Mouse (Mus musculus) erythroblast, embryonic 14.5 days (primary cell): Measurements from ENCODE around the gene Gtdc1. TPM values are rescaled to one million over a fixed set of nuclear protein-coding genes. Genes with fewer than 3 reads are reported as not detected.

Experiments
- H3K27me3 ChIP-seq: 2 replicates; pipeline ENCODE4 v1.6.1; 2012; ENCODE audit warnings: inconsistent platforms; ENCODE audit not compliant: control insufficient read depth
- H3K36me3 ChIP-seq: 2 replicates; pipeline ENCODE4 v1.6.1; 2012; ENCODE audit warnings: mild to moderate bottlenecking, inconsistent platforms; ENCODE audit not compliant: control insufficient read depth
- H3K4me1 ChIP-seq: 2 replicates; pipeline ENCODE4 v1.6.1; 2012; ENCODE audit warnings: inconsistent platforms; ENCODE audit not compliant: control insufficient read depth
- H3K4me3 ChIP-seq: replicated peaks from 2 replicates; pipeline ENCODE3; 2012; ENCODE audit warnings: moderate library complexity, mild to moderate bottlenecking, inconsistent platforms
- H3K9me3 ChIP-seq: 2 replicates; pipeline ENCODE4 v1.6.1; 2012; ENCODE audit warnings: low read length, inconsistent platforms, mixed read lengths; ENCODE audit not compliant: control insufficient read depth
- GATA1 ChIP-seq: IDR thresholded peaks from 2 replicates; pipeline ENCODE4 v1.6.1; 2012; ENCODE audit warnings: low read length, inconsistent platforms, mixed read lengths
- TAL1 ChIP-seq: IDR thresholded peaks from 3 replicates; pipeline ENCODE4 v1.6.1; 2012; ENCODE audit warnings: low read length, inconsistent platforms, mixed read lengths
- polyA plus RNA-seq: library from polyadenylated mRNA; stranded (reverse); fragments of >175 nt; gene quantifications from 2 replicates; pipeline ENCODE4 v1.2.3, GENCODE M21; 2012

Gene Gtdc1
- polyA plus RNA-seq, 1 experiment = 0.21 TPM

DNA sequence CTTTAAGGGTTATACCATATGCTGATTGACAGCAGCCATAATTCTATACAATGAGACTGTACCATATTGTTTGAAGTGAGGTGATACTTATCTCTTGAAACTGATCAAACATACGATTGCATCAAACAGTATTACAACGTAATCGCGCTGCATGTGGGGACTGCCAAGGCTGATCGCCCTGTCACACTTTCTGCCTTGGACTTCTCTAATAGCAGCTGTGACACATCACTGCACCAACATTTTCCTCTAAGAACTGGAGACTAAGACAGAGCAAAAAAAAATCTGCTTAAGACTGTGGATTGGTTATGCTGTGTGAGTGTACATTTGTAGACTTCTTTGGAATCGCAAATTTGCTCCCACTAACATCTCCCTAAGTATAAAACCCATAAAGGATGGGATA is 385.7 kb downstream of the Gtdc1 start:
- H3K36me3 ChIP-seq = no peaks in the 10 kb centered on the region
- no peak overlapping the region for H3K4me3 ChIP-seq
- H3K4me1 ChIP-seq = no peaks in the 10 kb centered on the region
- no peak for TF ChIP-seq TAL1
- no peak for TF ChIP-seq GATA1
- H3K9me3 ChIP-seq = no peaks in the 10 kb centered on the region
- H3K27me3 ChIP-seq = no peaks in the 10 kb centered on the region

DNA sequence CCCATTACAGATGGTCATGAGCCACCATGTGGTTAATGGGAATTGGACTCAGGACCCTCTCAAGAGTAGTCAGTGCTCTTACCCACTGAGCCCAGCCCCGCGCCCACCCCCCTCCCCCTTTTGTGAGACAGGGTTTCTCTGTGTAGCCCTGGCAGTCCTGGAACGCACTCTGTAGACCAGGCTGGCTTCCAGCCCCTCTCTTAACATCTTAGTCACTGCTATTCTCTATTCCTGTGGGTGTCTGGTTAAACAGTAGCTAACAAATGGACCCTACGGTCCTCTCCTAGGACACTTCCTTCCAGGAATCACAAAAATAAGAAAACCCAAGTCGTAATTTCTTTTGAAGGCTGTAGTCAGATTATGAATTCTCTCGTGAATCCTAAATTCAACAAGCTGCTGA is 386.6 kb downstream of the Gtdc1 start:
- Histone ChIP-seq H3K4me3 (no peak overlapping the region), H3K9me3 (no peaks in the 10 kb centered on the region), H3K27me3 (no peaks in the 10 kb centered on the region), H3K4me1 (no peaks in the 10 kb centered on the region), H3K36me3 (no peaks in the 10 kb centered on the region)
- no peak for TF ChIP-seq TAL1

DNA sequence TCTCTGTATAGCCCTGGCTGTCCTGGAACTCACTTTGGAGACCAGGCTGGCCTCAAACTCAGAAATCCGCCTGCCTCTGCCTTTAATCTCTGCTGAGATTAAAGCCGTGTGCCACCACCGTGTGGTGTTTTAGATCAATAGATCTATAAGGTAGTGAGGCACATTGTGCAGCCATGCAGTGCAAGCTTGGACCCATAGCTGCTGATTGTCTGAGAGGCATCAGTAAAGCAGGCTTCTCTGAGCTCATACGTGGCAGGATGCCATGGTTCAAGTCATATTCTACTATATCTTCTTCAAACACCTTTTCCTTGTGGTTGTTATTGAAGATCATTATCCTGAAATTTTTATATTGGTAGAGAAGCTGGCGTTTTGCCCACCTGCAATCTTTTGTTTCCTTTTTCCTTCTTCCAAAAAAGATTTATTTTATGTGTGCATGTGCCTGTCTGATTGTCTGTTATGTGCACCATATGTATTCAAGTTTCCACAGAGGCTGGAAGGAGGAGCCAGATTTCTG is 388.3 kb downstream of the Gtdc1 start:
- Histone ChIP-seq H3K4me1 (no peaks in the 10 kb centered on the region), H3K27me3 (no peaks in the 10 kb centered on the region), H3K9me3 (no peaks in the 10 kb centered on the region), H3K36me3 (no peaks in the 10 kb centered on the region), H3K4me3 (no peak overlapping the region)
- TF ChIP-seq GATA1 = no peak
- TF ChIP-seq TAL1 = no peak

DNA sequence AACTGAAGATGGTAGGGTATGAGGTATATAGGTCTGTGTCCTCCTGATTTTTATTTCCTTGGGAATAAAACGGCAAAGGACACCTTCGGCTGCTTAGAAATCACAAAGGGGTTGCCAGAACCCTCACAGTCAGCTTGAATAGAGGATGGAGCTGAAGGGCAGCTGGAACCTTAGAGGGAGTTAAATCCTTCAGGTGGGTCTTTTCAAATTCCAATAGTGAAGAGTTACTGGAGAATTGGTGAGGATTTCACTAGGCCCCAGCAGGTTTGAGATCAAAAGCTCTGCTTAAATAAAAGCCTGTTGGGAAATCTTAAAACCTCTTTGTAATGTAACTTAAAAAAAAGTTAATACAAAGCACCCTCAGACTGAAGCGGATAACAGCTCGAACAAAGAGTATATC is 389.3 kb downstream of the Gtdc1 start:
- no peaks in the 10 kb centered on the region for H3K36me3 ChIP-seq
- H3K9me3 ChIP-seq = no peaks in the 10 kb centered on the region
- H3K4me3 ChIP-seq = no peak overlapping the region
- no peaks in the 10 kb centered on the region for H3K27me3 ChIP-seq
- H3K4me1 ChIP-seq = no peaks in the 10 kb centered on the region
- TF ChIP-seq TAL1 = no peak
- TF ChIP-seq GATA1 = no peak

DNA sequence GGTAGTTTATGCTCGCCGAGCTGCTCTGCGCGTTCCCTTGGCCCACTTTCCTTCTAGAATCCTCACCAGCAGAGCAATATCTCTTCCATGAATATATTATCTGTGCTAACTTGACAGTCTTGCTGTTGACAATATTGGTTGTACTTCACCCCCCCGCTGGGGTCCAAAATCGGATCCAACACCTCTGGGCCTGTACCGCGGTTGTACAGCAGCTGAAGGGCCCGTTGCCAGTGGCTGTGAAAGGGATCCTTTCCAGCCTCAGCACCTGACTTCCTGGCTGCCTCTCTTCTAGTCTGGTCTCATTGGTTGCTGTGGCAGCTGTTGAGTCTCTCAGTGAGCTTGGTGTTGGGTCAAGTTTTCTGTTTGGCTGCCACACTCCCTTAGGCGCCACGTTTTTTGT is 391.7 kb downstream of the Gtdc1 start:
- no peaks in the 10 kb centered on the region for H3K27me3 ChIP-seq
- H3K4me3 ChIP-seq = no peak overlapping the region
- TF ChIP-seq GATA1 (no peak), TAL1 (no peak)
- no peaks in the 10 kb centered on the region for H3K36me3 ChIP-seq
- H3K4me1 ChIP-seq = no peaks in the 10 kb centered on the region
- H3K9me3 ChIP-seq = no peaks in the 10 kb centered on the region

DNA sequence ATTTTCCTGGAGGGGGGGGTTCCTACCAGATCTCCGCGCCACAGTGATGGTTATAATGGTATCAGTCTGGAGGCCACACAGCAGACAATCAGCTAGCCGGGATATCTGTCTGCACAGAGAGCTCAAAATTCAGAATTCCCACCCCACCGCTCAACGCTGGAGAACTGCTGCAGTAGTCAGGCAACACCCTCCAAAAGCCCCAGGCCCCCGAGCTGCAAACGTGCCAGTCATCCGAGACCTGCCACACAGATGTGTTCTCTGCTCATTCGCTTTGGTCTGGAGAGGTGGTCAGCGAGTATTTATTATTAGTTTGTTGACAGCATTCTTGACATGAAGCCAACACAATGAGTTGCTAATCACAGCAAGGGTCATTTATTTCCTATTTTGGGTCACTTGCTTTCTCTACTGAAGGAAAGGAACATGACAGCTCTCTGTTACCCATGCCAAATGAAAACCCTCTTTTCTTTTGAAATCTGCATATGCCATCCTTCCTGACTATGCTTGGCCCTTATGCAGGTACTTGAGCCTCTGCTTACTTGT is 392.3 kb downstream of the Gtdc1 start:
- no peak for TF ChIP-seq TAL1
- no peak for TF ChIP-seq GATA1

DNA sequence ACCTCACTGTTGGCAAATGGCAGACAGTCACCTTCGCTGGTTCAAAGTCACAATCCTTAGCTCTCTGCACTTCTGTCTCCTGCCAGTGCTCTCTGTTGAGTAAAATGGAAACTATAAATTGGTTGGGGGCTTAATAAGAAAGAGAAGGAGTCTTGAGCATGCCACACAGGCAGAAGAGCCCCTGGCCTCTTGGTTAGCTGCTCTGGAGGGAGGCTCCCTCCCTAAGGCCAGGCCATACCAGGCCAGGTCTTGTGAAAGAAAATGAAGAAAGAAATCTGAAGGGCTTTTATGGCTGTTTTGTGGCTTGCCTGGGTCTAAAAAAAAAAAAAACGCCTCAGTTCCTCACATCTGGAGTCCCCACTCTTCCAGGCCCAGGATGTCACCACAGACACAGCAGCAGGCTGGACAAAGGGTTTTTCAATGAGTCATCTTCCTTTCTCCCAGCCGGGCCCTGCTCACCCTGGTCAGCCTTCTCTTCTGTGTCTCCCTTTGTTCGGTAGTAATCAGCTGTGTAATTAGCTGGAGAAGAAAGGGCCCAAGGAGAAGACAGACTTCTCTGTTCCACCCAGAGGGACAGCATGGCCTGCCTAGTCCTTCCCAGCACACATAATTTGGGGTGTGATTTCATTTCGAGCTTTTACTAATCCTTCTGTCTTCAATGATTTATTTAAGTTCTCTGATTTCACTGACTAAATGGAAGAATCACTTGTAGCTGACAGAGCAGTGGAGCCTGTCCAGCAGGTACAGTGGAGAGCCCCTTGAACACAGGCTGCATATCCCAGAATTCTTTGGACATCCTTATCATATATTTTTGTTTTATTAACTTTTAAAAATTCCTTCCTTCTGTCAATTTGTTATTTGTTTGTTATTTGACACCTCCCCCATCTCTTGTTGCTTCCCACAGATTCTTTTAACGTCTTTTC is 401.1 kb downstream of the Gtdc1 start:
- Histone ChIP-seq H3K4me3 (no peak overlapping the region), H3K36me3 (no peaks in the 10 kb centered on the region)
- TF ChIP-seq GATA1 (no peak), TAL1 (no peak)

More for the DNA sequence above, 392.3 kb downstream of the Gtdc1 start:
- Histone ChIP-seq H3K36me3 (no peaks in the 10 kb centered on the region), H3K27me3 (no peaks in the 10 kb centered on the region), H3K9me3 (no peaks in the 10 kb centered on the region), H3K4me1 (no peaks in the 10 kb centered on the region), H3K4me3 (no peak overlapping the region)

DNA sequence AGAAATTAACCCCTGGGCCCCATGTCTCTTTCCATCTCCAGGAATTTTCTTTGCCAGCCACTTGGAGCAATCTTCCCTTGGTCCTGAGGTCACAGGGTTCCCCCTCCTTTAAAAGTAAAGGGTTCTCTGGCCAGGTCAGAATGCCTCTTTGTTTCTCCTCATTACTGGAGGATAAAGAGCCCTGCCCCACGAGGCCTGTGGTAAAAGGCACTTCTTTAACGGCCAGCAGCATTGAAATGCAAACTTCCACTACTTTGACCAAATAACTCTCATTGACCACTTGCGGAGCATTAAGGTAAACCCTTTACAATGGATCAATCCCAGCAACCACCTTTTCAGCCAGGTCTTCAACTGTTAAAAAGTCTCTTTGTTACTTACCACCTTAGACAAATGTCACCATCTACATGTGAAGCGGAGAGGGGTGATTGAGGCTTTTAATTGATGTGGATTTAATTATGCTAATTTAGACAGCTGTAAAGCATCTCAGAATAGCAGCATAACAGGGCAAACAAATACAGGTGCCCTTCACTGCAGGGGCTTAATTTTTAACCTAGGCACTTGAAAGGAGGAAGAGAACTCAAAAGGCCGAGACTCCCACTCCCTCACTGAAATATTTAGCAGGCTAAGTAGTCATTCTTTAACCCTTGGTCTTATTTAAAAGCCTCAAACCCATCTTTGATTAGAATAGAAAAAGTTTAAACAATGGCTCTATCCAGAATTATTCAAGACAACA is 402.1 kb downstream of the Gtdc1 start:
- no peaks in the 10 kb centered on the region for H3K27me3 ChIP-seq
- no peaks in the 10 kb centered on the region for H3K4me1 ChIP-seq
- no peaks in the 10 kb centered on the region for H3K36me3 ChIP-seq
- no peaks in the 10 kb centered on the region for H3K9me3 ChIP-seq
- no peak for TF ChIP-seq GATA1
- TF ChIP-seq TAL1 = no peak
- H3K4me3 ChIP-seq = no peak overlapping the region

More for the DNA sequence above, 401.1 kb downstream of the Gtdc1 start:
- Histone ChIP-seq H3K4me1 (no peaks in the 10 kb centered on the region), H3K9me3 (no peaks in the 10 kb centered on the region), H3K27me3 (no peaks in the 10 kb centered on the region)

DNA sequence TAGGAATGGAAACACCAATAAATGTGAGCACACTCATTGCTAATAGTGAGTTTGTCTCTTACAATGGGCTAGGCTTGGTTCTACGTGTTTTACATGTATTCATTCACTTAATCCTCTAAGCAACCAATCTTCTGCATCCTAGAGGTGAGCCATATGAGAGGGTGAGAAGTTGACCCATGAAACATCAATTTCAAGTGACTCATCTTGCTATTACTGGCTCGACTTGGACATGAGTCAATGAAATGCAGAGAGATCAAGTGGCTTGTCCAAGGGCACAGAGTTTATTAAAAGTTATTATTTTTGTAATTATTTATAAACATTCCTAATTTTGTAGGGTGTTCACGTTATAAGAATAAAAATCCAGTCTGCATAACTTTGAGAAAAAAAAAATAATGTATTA is 408.2 kb downstream of the Gtdc1 start:
- H3K4me1 ChIP-seq = no peaks in the 10 kb centered on the region
- no peak for TF ChIP-seq GATA1
- no peak for TF ChIP-seq TAL1

More for the DNA sequence above, 408.2 kb downstream of the Gtdc1 start:
- Histone ChIP-seq H3K4me3 (no peak overlapping the region), H3K27me3 (no peaks in the 10 kb centered on the region), H3K9me3 (no peaks in the 10 kb centered on the region), H3K36me3 (no peaks in the 10 kb centered on the region)
